Mouse (Mus musculus): ENCODE measurements around the gene Trmt5.

DNA sequence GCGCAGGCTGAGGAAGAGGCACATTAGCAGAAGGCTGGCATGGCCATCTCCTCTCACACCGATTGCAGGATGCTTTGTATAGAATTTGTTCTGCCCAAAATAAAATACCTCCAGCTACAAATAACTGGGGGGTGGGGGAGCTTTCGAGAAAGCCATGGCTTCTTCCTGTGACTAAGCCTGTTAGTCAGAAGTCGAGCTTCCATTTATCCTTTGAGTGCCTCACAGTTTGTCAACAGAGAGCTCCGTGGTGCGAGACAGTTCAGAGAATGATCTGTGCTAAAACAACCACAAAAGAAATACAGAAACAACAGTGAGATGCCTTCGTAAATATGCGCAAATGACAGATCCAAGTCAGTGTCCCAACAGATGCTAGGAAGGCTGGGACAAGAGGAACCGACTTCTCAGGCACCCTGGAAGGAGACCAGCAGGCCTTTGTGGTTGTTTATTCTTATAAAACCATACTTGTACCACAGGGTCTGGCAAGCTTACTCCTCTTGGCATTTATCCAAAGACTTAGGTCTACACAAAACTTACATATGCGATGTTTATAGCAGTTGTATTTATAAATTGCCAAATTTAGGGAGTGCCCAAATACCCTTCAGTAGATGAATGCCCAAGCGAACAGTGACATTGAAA lies 9.1 kb upstream of the Trmt5 start:
- TF ChIP-seq POLR2A (IDR thresholded peaks at IDR 0.05; ENCODE audit: insufficient read depth, low read depth, low read length), result no peak
- no peak for TF ChIP-seq CTCF (IDR thresholded peaks at IDR 0.05; ENCODE audit: insufficient read depth, low read depth, low read length)

Measured in olfactory bulb, adult 2 months (tissue).